Mouse (Mus musculus) testis, adult 2 months (tissue): Measurements from ENCODE around the gene 4931422A03Rik.

ENCODE experiments used
- CTCF ChIP-seq: fragments of 200-500 bp; IDR thresholded peaks from 2 replicates; pipeline ENCODE4 v1.5.1; 2012; ENCODE audit warnings: low read depth, mild to moderate bottlenecking, inconsistent platforms, low read length, moderate library complexity; ENCODE audit not compliant: control insufficient read depth, insufficient read depth, insufficient replicate concordance
- POLR2A ChIP-seq: fragments of 200-500 bp; IDR thresholded peaks from 2 replicates; pipeline ENCODE4 v1.6.1; 2012; ENCODE audit warnings: low read depth, mild to moderate bottlenecking, inconsistent platforms, low read length, moderate library complexity; ENCODE audit not compliant: control insufficient read depth

DNA sequence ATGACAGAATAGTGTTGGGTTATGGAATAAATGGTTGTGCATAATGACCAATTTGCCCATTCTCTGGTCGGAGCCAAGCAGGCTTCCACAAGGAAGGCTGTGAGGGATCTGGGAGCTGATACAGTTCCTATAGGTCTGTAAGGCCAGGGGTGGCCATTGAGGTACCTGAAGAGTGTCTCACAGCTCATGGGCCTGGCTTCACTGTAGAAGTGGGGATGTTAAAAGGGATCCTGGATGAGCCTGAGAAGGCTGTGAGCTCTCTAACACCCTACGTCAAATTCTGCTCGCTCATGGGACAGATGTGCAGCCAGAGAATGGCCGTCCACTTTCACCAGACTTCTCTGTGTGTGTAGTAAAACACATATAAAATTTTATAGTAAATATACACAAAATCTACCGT, 69.1 kb downstream of the 4931422A03Rik start:
- TF ChIP-seq CTCF (no peak), POLR2A (no peak)
